Mouse (Mus musculus): Measurements from ENCODE around the gene Olfr727. TPM values are rescaled to one million over a fixed set of nuclear protein-coding genes. Genes with fewer than 3 reads are reported as not detected.

Gene Olfr727
- polyA plus RNA-seq (2016; fragmentation: Nextera tagmentation; extraction: Ambion mirVana), result not detected in 2 replicates

DNA sequence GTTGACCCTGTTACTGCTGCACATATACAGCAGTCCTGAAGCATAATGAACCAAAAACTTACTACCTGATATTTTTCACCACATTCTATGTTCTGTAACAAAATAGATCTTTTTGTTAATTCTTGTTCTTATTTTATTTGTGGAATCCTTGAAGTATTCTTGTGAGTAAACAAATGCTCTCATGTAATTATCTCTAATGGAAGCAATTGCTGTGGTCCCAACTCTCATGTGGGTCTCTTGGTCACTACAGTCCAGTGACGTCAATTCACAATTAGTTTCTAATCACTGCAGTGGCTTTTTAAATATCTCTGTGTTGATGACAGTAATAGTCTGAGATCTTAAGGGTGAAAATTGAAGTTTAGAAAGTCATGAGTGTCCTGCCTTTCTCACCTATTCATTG, at the start of gene Olfr727:
TSS of gene Olfr727 (plus strand) at position 301 of the 400 bp plus-strand sequence.
- ATAC-seq (ENCODE audit: low FRiP score, low read depth), result no peak
- Histone ChIP-seq H3K9me3 (no peaks in the 10 kb centered on the region), H3K27me3 (replicated peaks) (no peaks in the 10 kb centered on the region), H3K36me3 (no peaks in the 10 kb centered on the region), H3K27ac (no peak within 1 kb of the TSS), H3K4me3 (no peak within 1 kb of the TSS), H3K9ac (no peak within 1 kb of the TSS), H3K4me2 (replicated peaks) (no peak within 1 kb of the TSS), H3K4me1 (no peaks in the 10 kb centered on the region)
- WGBS, result 90% methylated on average over 1 of the region's 1 CpGs

DNA sequence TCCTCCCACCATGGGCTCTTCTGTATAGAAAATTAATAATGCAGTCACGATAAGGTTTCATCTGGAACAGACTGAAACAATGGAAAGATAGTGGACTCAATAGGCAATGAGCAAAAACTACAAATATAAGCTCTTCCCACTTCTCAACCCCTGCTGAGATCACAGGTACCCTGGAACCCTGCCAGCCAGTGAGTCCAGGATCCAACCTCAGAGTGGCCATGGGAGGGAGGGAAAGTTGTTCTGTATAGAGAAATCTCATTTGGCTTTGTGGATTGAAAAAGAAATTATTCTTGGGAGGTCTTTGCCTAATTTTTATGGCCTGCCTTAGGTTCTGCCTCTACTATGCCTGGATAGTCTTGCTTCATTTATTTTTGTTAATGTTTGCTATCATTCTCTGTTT, 32.1 kb upstream of the Olfr727 start, which contains the start of gene Olfr726:
TSS of gene Olfr726 (minus strand) at position 101 of the 400 bp plus-strand sequence.
- no peak for ATAC-seq (ENCODE audit: low FRiP score, low read depth)
- 80% methylated on average over 1 of the region's 1 CpGs for WGBS
- no peak within 1 kb of the TSS for H3K4me2 ChIP-seq (replicated peaks)

GRCm38 (mm10) chr14:50142580-50142979, 19.6 kb downstream of the Olfr727 start, which contains the start of gene Olfr728:
Olfr728 (minus strand) TSS chr14:50142680.
- no peak within 1 kb of the TSS for H3K4me2 ChIP-seq (replicated peaks)
- H3K9me3 ChIP-seq, result no peaks in the 10 kb centered on the region
- WGBS, result 91% methylated on average over 5 of the region's 5 CpGs
- no peaks in the 10 kb centered on the region for H3K4me1 ChIP-seq
- no peak within 1 kb of the TSS for H3K27ac ChIP-seq
- H3K27me3 ChIP-seq (replicated peaks), result no peaks in the 10 kb centered on the region
- no peaks in the 10 kb centered on the region for H3K36me3 ChIP-seq
- ATAC-seq (ENCODE audit: low FRiP score, low read depth), result no peak
- no peak within 1 kb of the TSS for H3K9ac ChIP-seq
- H3K4me3 ChIP-seq, result no peak within 1 kb of the TSS

More for the DNA sequence above, 32.1 kb upstream of the Olfr727 start, which contains the start of gene Olfr726:
- no peak within 1 kb of the TSS for H3K4me3 ChIP-seq
- H3K27me3 ChIP-seq (replicated peaks), result no peaks in the 10 kb centered on the region
- no peak within 1 kb of the TSS for H3K27ac ChIP-seq
- no peaks in the 10 kb centered on the region for H3K9me3 ChIP-seq
- no peaks in the 10 kb centered on the region for H3K36me3 ChIP-seq
- no peaks in the 10 kb centered on the region for H3K4me1 ChIP-seq
- no peak within 1 kb of the TSS for H3K9ac ChIP-seq

GRCm38 (mm10) chr14:50152810-50153209, 29.8 kb downstream of the Olfr727 start, which contains the start of gene Olfr729:
Olfr729 (minus strand) TSS chr14:50152910.
- no peaks in the 10 kb centered on the region for H3K27me3 ChIP-seq (replicated peaks)
- no peaks in the 10 kb centered on the region for H3K36me3 ChIP-seq
- H3K4me3 ChIP-seq, result no peak within 1 kb of the TSS
- H3K9ac ChIP-seq, result no peak within 1 kb of the TSS
- no peak for ATAC-seq (ENCODE audit: low FRiP score, low read depth)
- no peak within 1 kb of the TSS for H3K4me2 ChIP-seq (replicated peaks)
- no peaks in the 10 kb centered on the region for H3K4me1 ChIP-seq
- H3K9me3 ChIP-seq, result no peaks in the 10 kb centered on the region
- no peak within 1 kb of the TSS for H3K27ac ChIP-seq

Other genes with a start within 250 kb of the Olfr727 start
- gene Olfr722, start 221.2 kb upstream of the Olfr727 start, polyA plus RNA-seq (2016; fragmentation: Nextera tagmentation; extraction: Ambion mirVana), result not detected in 2 replicates
- not detected in 2 replicates for gene Olfr723, start 191.4 kb upstream of the Olfr727 start, polyA plus RNA-seq (2016; fragmentation: Nextera tagmentation; extraction: Ambion mirVana)
- not detected in 2 replicates for gene Olfr724, start 159.9 kb upstream of the Olfr727 start, polyA plus RNA-seq (2016; fragmentation: Nextera tagmentation; extraction: Ambion mirVana)
- gene Olfr725, start 82.8 kb upstream of the Olfr727 start, polyA plus RNA-seq (2016; fragmentation: Nextera tagmentation; extraction: Ambion mirVana), result not detected in 2 replicates
- gene Olfr726, start 32.2 kb upstream of the Olfr727 start, polyA plus RNA-seq (2016; fragmentation: Nextera tagmentation; extraction: Ambion mirVana), result not detected in 2 replicates
- not detected in 2 replicates for gene Olfr728, start 19.5 kb downstream of the Olfr727 start, polyA plus RNA-seq (2016; fragmentation: Nextera tagmentation; extraction: Ambion mirVana)
- not detected in 2 replicates for gene Olfr729, start 29.7 kb downstream of the Olfr727 start, polyA plus RNA-seq (2016; fragmentation: Nextera tagmentation; extraction: Ambion mirVana)
- gene Olfr730, start 65.0 kb downstream of the Olfr727 start, polyA plus RNA-seq (2016; fragmentation: Nextera tagmentation; extraction: Ambion mirVana), result not detected in 2 replicates
- gene Olfr731, start 118.7 kb downstream of the Olfr727 start, polyA plus RNA-seq (2016; fragmentation: Nextera tagmentation; extraction: Ambion mirVana), result not detected in 2 replicates
- gene Olfr732, start 161.0 kb downstream of the Olfr727 start, polyA plus RNA-seq (2016; fragmentation: Nextera tagmentation; extraction: Ambion mirVana), result not detected in 2 replicates
- gene Olfr733, start 178.3 kb downstream of the Olfr727 start, polyA plus RNA-seq (2016; fragmentation: Nextera tagmentation; extraction: Ambion mirVana), result not detected in 2 replicates
- gene Olfr734, start 203.6 kb downstream of the Olfr727 start, polyA plus RNA-seq (2016; fragmentation: Nextera tagmentation; extraction: Ambion mirVana), result not detected in 2 replicates
- gene Olfr735, start 225.7 kb downstream of the Olfr727 start, polyA plus RNA-seq (2016; fragmentation: Nextera tagmentation; extraction: Ambion mirVana), result not detected in 2 replicates
- gene Tlr11, start 234.7 kb downstream of the Olfr727 start, polyA plus RNA-seq (2016; fragmentation: Nextera tagmentation; extraction: Ambion mirVana), result not detected in 2 replicates

All from neural tube, embryonic 12.5 days (tissue).